Mouse (Mus musculus) heart, embryonic 16.5 days (tissue): ENCODE data around the gene Vhl. TPM values are rescaled to one million over a fixed set of nuclear protein-coding genes. Genes with fewer than 3 reads are reported as not detected.
A peak's percentile ranks its signal among the peaks of the same experiment; 100 is the strongest.

Source experiments
- ATAC-seq: fragments of 200-750 bp; cut with Nextera tagmentation; replicated peaks from 2 replicates; pipeline ENCODE4 v1.8.0; 2017; ENCODE audit warnings: moderate number of reproducible peaks; ENCODE audit not compliant: insufficient read depth, low FRiP score; ENCODE audit errors: extremely low read depth
- H3K27ac ChIP-seq: fragments of 300-500 bp; sonication (generic); 2 replicates; pipeline ENCODE4 v1.5.1; 2014; ENCODE audit warnings: mild to moderate bottlenecking, low read length, control low read depth, moderate library complexity
- H3K27me3 ChIP-seq: fragments of 300-500 bp; sonication (generic); 2 replicates; pipeline ENCODE4 v1.6.1; 2014; ENCODE audit warnings: low read length, mixed read lengths; ENCODE audit not compliant: control insufficient read depth, insufficient read depth
- H3K36me3 ChIP-seq: fragments of 300-500 bp; sonication (generic); 2 replicates; pipeline ENCODE4 v1.6.1; 2014; ENCODE audit not compliant: control insufficient read depth, insufficient read depth
- H3K4me1 ChIP-seq: fragments of 300-500 bp; sonication (generic); 2 replicates; pipeline ENCODE4 v1.6.1; 2014; ENCODE audit warnings: low read length, mixed read lengths; ENCODE audit not compliant: control insufficient read depth, insufficient read depth
- H3K4me2 ChIP-seq: fragments of 300-500 bp; sonication (generic); 2 replicates; pipeline ENCODE4 v1.6.1; 2014; ENCODE audit warnings: low read depth, mild to moderate bottlenecking, control low read depth, low read length
- H3K4me3 ChIP-seq: fragments of 300-500 bp; sonication (generic); 2 replicates; pipeline ENCODE4 v1.5.1; 2014; ENCODE audit warnings: mild to moderate bottlenecking, control low read depth, low read length
- H3K9ac ChIP-seq: fragments of 300-500 bp; sonication (generic); 2 replicates; pipeline ENCODE4 v1.6.1; 2014; ENCODE audit warnings: low read length, control low read depth
- H3K9me3 ChIP-seq: fragments of 300-500 bp; sonication (generic); replicated peaks from 2 replicates; pipeline ENCODE4 v1.6.1; 2016; ENCODE audit warnings: low read length; ENCODE audit not compliant: control insufficient read depth
- WGBS: fragments of 180-500 bp; shearing (Covaris S2); extraction: QIAGEN DNeasy Blood & Tissue Kit; methylation state at CpG from one replicate; pipeline ENCODE4 v1.1.7; 2014; 5-methylcytosine and 5-hydroxymethylcytosine counted together
- polyA plus RNA-seq: library from polyadenylated mRNA; unstranded; fragments of >200 nt; fragmentation: Nextera tagmentation; extraction: Ambion mirVana; gene quantifications from 2 replicates; pipeline ENCODE4 v1.2.1, GENCODE M21; 2015

Gene Vhl
- polyA plus RNA-seq, 1 experiment from 2014 or later: 28.8 TPM

DNA sequence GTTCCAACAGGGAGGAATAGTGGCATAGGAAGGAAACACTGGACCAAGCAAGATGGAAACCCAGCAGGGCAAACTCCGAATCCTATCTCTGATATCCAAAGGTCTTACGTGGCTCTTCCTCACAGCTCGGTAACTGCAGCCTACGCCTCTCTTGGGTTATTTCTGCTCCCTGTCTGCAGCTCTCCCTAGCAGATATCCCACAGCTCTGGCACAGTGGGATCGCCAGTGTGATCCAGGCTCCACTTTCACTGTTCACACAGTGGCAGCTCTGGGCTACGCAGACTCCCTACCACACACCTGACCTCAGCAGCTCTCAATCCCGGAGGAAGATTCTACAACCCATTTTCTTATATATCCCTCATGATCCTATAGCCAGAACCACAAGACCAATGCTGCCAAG is 9.6 kb upstream of the Vhl start:
- ATAC-seq: no peak
- no peak overlapping the region for H3K9ac ChIP-seq
- H3K9me3 ChIP-seq: no peaks in the 10 kb centered on the region; the same call in 1 of the 2 replicates
- no peaks in the 10 kb centered on the region for H3K27me3 ChIP-seq
- WGBS: 89% methylated on average over 7 of the region's 7 CpGs
- H3K4me2 ChIP-seq: no peak overlapping the region
- no peak overlapping the region for H3K27ac ChIP-seq
- peaks cover 48% of the 10 kb centered on the region for H3K36me3 ChIP-seq
- H3K4me3 ChIP-seq: no peak overlapping the region
- H3K4me1 ChIP-seq: peaks cover 19% of the 10 kb centered on the region

DNA sequence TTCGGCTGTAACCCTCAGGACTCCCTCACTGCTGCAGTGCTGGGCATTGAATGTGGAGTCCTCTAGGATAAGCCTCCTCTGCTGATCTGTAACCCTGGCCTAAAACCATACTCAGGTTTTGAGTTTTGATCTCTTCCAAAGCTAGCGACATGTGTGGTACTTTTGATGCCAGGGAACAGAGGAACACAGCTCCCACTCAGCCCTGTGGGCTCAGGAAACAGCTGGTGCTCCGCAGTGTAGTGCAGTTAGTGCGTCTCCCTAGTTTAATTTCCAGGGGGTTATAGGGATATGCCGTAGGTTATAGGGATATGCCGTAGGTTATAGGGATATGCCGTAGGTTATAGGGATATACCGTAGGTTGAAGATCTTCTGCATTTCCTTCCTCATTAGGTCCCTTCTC is 8.8 kb upstream of the Vhl start:
- WGBS: 93% methylated on average over 8 of the region's 8 CpGs
- Histone ChIP-seq H3K4me3 (no peak overlapping the region), H3K4me1 (peaks cover 19% of the 10 kb centered on the region), H3K27me3 (no peaks in the 10 kb centered on the region), H3K9me3 (no peaks in the 10 kb centered on the region; the same call in 1 of the 2 replicates), H3K27ac (no peak overlapping the region), H3K9ac (no peak overlapping the region), H3K36me3 (peaks cover 48% of the 10 kb centered on the region), H3K4me2 (no peak overlapping the region)
- no peak for ATAC-seq

DNA sequence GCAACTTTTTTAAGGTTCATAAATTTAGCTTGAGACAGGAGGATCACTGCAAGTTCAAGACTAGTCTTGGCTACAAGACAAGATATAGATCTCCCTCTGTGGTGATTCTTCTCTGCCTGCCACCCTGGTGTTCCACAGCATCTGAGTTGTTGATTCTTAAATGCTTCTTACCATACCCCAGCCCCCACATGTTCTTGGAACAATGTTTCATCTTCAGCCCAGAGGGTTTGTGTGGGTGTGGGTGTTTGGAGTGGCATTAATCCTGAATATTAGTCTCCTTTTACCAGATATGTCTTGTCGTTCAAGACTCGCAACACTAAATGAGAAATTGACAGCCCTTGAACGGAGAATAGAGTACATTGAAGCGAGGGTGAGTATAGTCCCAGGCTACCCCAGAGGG is 8.3 kb upstream of the Vhl start:
- no peaks in the 10 kb centered on the region; the same call in 1 of the 2 replicates for H3K9me3 ChIP-seq
- WGBS: 92% methylated on average over 4 of the region's 4 CpGs
- peaks cover 20% of the 10 kb centered on the region for H3K4me1 ChIP-seq
- ATAC-seq: no peak
- no peak overlapping the region for H3K4me2 ChIP-seq
- no peak overlapping the region for H3K4me3 ChIP-seq
- no peak overlapping the region for H3K27ac ChIP-seq
- no peak overlapping the region for H3K9ac ChIP-seq
- H3K36me3 ChIP-seq: peaks cover 45% of the 10 kb centered on the region
- no peaks in the 10 kb centered on the region for H3K27me3 ChIP-seq

DNA sequence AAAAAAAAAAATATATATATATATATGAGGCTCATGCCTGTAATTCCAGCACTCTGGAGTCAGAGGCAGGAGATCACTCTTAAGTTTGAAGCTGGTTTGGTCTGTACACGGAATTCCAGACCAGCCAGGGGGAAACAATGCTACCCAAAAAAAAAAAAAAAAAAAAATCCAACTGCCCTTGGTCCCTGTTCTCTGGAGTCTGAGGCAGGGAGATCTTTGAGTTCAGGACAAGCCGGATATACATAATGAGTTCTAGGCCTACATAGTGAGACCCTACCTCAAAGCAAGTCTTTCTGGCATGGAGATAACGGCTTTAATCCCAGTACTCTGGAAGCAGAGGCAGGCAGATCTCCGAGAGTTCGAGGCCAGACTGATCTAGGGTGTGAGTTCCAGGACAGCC is 373 bp upstream of the Vhl start:
- Histone ChIP-seq H3K27ac (peak overlapping the region; percentile 89), H3K36me3 (peaks cover 11% of the 10 kb centered on the region; the same call in 1 of the 2 replicates), H3K4me3 (peak overlapping the region; percentile 62), H3K9ac (peak overlapping the region; percentile 82; the same call in 1 of the 2 replicates), H3K4me2 (peak overlapping the region; percentile 78), H3K9me3 (no peaks in the 10 kb centered on the region), H3K27me3 (no peaks in the 10 kb centered on the region), H3K4me1 (peaks cover 15% of the 10 kb centered on the region)
- ATAC-seq: no peak
- 67% methylated on average over 5 of the region's 5 CpGs for WGBS

DNA sequence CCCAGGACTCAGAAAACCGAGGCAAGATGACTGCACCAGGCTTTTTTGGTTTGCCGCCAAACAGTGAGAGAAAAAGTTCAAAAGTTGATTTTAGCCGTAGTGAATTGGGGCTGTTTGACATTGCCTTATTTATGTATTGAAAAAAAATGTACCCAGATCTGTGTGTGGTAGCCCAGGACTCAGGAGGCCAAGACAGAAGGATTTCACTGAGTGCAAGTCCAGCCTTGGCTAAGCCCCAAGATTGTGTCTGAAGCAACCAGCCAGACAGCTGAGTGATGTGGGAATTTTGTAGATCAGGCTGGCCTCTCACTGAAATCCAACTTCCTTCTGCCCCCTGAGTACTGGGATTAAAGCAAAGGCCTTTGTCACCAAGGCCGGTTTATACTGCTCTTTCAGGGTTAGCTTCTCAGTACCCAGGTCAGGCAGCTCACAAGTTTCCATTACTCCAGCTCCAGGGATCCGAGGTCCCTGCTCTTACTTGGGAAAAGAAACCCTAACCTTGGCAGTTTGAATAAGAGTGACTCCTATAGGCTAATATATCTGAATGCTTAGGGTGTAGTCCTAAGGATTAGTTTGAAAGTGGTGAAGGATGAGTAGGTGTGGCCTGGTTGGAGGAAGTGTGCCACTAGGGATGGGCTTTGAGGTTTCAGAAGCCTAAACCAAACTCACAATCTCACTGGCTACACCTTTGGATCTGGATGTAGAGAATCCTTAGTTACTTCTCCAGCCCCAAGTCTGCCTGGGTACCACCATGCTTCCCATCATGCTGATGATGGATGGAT is 1.4 kb downstream of the Vhl start:
- peaks cover 22% of the 10 kb centered on the region for H3K36me3 ChIP-seq
- no peak for ATAC-seq
- 42% methylated on average over 5 of the region's 5 CpGs for WGBS
- H3K4me3 ChIP-seq: peak overlapping the region; percentile 62
- H3K4me2 ChIP-seq: peak overlapping the region; percentile 78
- no peak overlapping the region for H3K27ac ChIP-seq
- peak overlapping the region; percentile 82 for H3K9ac ChIP-seq
- peaks cover 15% of the 10 kb centered on the region for H3K4me1 ChIP-seq
- H3K27me3 ChIP-seq: no peaks in the 10 kb centered on the region
- H3K9me3 ChIP-seq: no peaks in the 10 kb centered on the region

DNA sequence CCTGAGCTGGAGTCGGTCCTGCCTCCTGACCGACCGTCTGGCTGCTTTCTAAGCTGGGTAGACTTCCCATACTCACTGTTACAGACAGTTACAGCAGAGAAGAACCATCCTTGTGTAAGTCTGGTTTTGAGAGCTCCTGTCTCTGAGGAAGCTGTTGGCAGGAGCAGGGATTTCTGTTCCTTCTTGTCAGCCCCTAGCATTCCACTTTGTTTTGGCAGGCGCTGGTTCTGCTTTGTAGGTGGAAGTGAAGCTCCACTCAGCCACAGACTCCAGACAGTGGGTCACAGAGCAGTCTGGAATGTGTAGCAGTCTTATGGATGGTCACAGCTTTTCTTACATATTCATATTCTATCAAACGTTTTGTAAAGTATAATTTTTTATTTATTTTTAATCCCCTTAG is 6.6 kb downstream of the Vhl start:
- Histone ChIP-seq H3K9ac (no peak overlapping the region), H3K9me3 (no peaks in the 10 kb centered on the region), H3K36me3 (peaks cover 36% of the 10 kb centered on the region), H3K27ac (no peak overlapping the region), H3K4me3 (no peak overlapping the region), H3K4me2 (no peak overlapping the region), H3K4me1 (peaks cover 6% of the 10 kb centered on the region), H3K27me3 (no peaks in the 10 kb centered on the region)
- 74% methylated on average over 5 of the region's 5 CpGs for WGBS
- no peak for ATAC-seq

DNA sequence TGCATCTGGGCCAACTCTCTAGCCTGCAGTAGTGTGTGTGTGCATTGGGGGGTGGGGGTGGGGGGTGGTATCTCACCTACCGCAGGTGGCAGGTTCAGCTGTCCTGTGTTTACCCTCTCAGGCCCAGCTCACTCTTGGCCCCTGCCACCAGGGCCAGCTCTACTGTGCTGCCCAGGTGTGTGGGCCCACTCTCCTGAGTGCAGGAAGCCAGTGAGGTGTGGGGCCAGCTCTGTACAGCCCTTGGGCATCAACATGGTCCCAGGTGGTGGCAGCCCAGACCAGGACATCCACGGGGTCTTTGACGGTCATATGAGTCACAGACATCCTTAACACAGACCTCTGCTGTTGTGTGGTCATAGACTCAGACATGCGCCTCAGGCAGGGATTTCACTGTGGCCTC is 9.1 kb downstream of the Vhl start:
- no peak overlapping the region for H3K9ac ChIP-seq
- H3K27ac ChIP-seq: no peak overlapping the region
- no peak overlapping the region for H3K4me2 ChIP-seq
- ATAC-seq: no peak
- no peaks in the 10 kb centered on the region for H3K9me3 ChIP-seq
- H3K4me1 ChIP-seq: no peaks in the 10 kb centered on the region
- WGBS: 91% methylated on average over 4 of the region's 4 CpGs
- H3K4me3 ChIP-seq: no peak overlapping the region
- no peaks in the 10 kb centered on the region for H3K27me3 ChIP-seq
- H3K36me3 ChIP-seq: peaks cover 29% of the 10 kb centered on the region

DNA sequence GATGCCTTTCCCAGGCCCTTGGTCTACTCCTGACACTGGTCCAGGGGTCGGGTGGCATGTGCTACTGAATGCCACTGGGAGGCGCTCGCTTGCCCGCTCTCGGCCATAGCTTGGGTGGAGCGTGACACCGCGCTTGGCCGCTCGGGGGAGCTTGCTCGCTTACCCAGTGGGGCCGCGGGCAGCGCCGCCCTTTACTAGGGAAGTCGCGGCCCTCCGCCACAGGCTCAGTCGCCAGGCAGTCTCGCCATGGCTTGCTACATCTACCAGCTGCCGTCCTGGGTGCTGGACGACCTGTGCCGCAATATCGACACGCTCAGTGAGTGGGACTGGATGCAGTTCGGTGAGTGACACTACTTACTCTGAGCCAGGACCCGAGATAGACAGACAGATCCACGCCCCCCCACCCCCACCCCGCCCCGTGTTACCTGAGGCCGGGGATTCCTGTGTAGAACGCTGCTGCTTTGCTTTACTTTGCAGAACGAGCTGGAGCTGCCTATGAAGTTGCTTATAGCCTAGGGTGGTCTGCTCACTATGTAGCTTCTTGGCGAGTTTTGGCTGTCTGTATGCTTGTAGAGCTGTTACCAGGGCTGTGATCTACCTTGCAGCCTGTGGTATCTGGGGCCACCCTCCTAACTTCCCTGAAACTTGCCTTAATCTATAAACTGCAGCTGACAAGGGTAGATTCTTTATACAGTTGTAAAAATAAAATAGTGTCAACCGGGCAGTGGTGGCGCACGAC is 14.7 kb downstream of the Vhl start, which contains the start of gene Irak2:
TSS of gene Irak2 (plus strand) at position 166 of the 739 bp plus-strand sequence.
- H3K4me1 ChIP-seq: no peaks in the 10 kb centered on the region
- peak within 1 kb of the TSS; percentile 59 for H3K4me3 ChIP-seq
- no peaks in the 10 kb centered on the region for H3K36me3 ChIP-seq
- H3K4me2 ChIP-seq: peak within 1 kb of the TSS; percentile 71
- H3K27ac ChIP-seq: peak within 1 kb of the TSS; percentile 28; the same call in 1 of the 2 replicates
- H3K27me3 ChIP-seq: no peaks in the 10 kb centered on the region
- H3K9me3 ChIP-seq: no peaks in the 10 kb centered on the region
- WGBS: 9% methylated on average over 37 of the region's 37 CpGs
- peak within 1 kb of the TSS; percentile 81 for H3K9ac ChIP-seq
- peak; percentile 93 for ATAC-seq

DNA sequence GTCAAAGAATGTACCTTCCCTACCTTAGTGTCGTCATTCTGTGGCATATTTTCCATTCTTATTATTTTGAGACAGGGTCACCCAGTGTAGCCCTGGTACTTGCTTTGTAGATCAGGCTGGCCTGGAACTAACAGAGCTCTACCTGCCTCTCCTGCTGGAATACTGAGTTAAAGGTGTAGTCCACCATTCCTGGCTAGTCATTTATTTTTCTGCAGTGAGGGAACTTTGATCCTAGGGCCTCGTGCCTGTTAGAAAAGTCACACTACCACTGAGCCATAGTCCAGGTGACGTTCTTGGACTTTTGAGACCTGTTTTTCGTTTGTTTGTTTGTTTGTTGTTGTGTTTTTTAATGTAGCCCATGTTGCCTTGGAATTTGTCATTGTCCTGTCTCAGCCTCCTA is 15.4 kb downstream of the Vhl start:
- no peaks in the 10 kb centered on the region for H3K9me3 ChIP-seq
- H3K4me3 ChIP-seq: no peak overlapping the region
- H3K9ac ChIP-seq: no peak overlapping the region
- no peaks in the 10 kb centered on the region for H3K36me3 ChIP-seq
- H3K4me1 ChIP-seq: no peaks in the 10 kb centered on the region
- WGBS: 76% methylated on average over 4 of the region's 4 CpGs
- no peak overlapping the region for H3K27ac ChIP-seq
- peak overlapping the region; percentile 71; the same call in 1 of the 2 replicates for H3K4me2 ChIP-seq
- H3K27me3 ChIP-seq: no peaks in the 10 kb centered on the region
- no peak for ATAC-seq
